Mouse (Mus musculus) neural tube, embryonic 15.5 days (tissue): ENCODE data around the gene Vasp. TPM values are rescaled to one million over a fixed set of nuclear protein-coding genes. Genes with fewer than 3 reads are reported as not detected.
"Not testable (repeated sequence)": the region's sequence is repeated elsewhere in the genome, so short reads cannot be mapped to it uniquely, and the experiment has no call there.

Experiments
- ATAC-seq: fragments of 200-750 bp; cut with Nextera tagmentation; 2 replicates; pipeline ENCODE4 v1.8.0; 2017; ENCODE audit warnings: mild to moderate bottlenecking, moderate TSS enrichment, moderate library complexity; ENCODE audit not compliant: low FRiP score
- H3K27ac ChIP-seq: fragments of 300-500 bp; sonication (generic); replicated peaks from 2 replicates; pipeline ENCODE4 v1.5.1; 2015; ENCODE audit warnings: mild to moderate bottlenecking, inconsistent platforms
- H3K27me3 ChIP-seq: fragments of 300-500 bp; sonication (generic); replicated peaks from 2 replicates; pipeline ENCODE4 v1.6.1; 2015; ENCODE audit warnings: inconsistent platforms
- H3K36me3 ChIP-seq: fragments of 300-500 bp; sonication (generic); 2 replicates; pipeline ENCODE4 v1.6.1; 2015; ENCODE audit warnings: inconsistent platforms
- H3K4me1 ChIP-seq: fragments of 300-500 bp; sonication (generic); 2 replicates; pipeline ENCODE4 v1.6.1; 2015; ENCODE audit warnings: inconsistent platforms
- H3K4me2 ChIP-seq: fragments of 300-500 bp; sonication (generic); 2 replicates; pipeline ENCODE4 v1.6.1; 2015; ENCODE audit warnings: inconsistent platforms, mild to moderate bottlenecking, moderate library complexity
- H3K4me3 ChIP-seq: fragments of 300-500 bp; sonication (generic); replicated peaks from 2 replicates; pipeline ENCODE4 v1.5.1; 2015; ENCODE audit warnings: mild to moderate bottlenecking, inconsistent platforms
- H3K9ac ChIP-seq: fragments of 300-500 bp; sonication (generic); replicated peaks from 2 replicates; pipeline ENCODE4 v1.6.1; 2015; ENCODE audit warnings: mild to moderate bottlenecking, inconsistent platforms
- H3K9me3 ChIP-seq: fragments of 300-500 bp; sonication (generic); replicated peaks from 2 replicates; pipeline ENCODE4 v1.6.1; 2016; ENCODE audit warnings: inconsistent platforms
- WGBS: fragments of 180-500 bp; shearing (Covaris S2); methylation state at CpG from one replicate; pipeline ENCODE4 v1.1.7; 2015; ENCODE audit warnings: mixed read lengths; 5-methylcytosine and 5-hydroxymethylcytosine counted together
- polyA plus RNA-seq: library from polyadenylated mRNA; unstranded; fragments of >200 nt; fragmentation: Nextera tagmentation; extraction: Ambion mirVana; gene quantifications from 2 replicates; pipeline ENCODE4 v1.2.1, GENCODE M21; 2015

The Vasp gene
- polyA plus RNA-seq, 1 experiment from 2014 or later: 40.9 TPM

- Histone ChIP-seq H3K4me2 (peak within 1 kb of the TSS; percentile 78), H3K4me1 (peaks cover 41% of the 10 kb centered on the region), H3K36me3 (peaks cover 10% of the 10 kb centered on the region), H3K9ac (peak within 1 kb of the TSS; percentile 99), H3K9me3 (no peaks in the 10 kb centered on the region), H3K4me3 (peak within 1 kb of the TSS; percentile 87), H3K27ac (peak within 1 kb of the TSS; percentile 91), H3K27me3 (peaks cover 40% of the 10 kb centered on the region)
- ATAC-seq: peak; percentile 88
- WGBS: 0% methylated on average over 37 of the region's 37 CpGs
Measured at GRCm38 (mm10) chr7:19282385-19282784, 10.8 kb upstream of the Vasp start, which contains the start of gene Rtn2. Gene Rtn2 (plus strand): TSS chr7:19282624.

GRCm38 (mm10) chr7:19281680-19282304 is 10.2 kb upstream of the Vasp start:
- Histone ChIP-seq H3K27me3 (peaks cover 41% of the 10 kb centered on the region), H3K4me1 (peaks cover 41% of the 10 kb centered on the region), H3K4me3 (peak overlapping the region; percentile 87), H3K4me2 (peak overlapping the region; percentile 78)
- not testable (repeated sequence) for H3K36me3 ChIP-seq, H3K27ac ChIP-seq, H3K9ac ChIP-seq, H3K9me3 ChIP-seq
- WGBS: 33% methylated on average over 6 of the region's 6 CpGs
- ATAC-seq: 0 out of 2 replicates have a peak, but pooled peaks have one; percentile 16

- no peak within 1 kb of the TSS for H3K27ac ChIP-seq
- ATAC-seq: no peak
- peak within 1 kb of the TSS; percentile 58 for H3K4me2 ChIP-seq
- H3K4me3 ChIP-seq: peak within 1 kb of the TSS; percentile 36
- H3K36me3 ChIP-seq: no peaks in the 10 kb centered on the region
- under 1% methylated on average over 46 of the region's 46 CpGs for WGBS
- peaks cover 35% of the 10 kb centered on the region for H3K4me1 ChIP-seq
- no peak within 1 kb of the TSS; the same call in 1 of the 2 replicates for H3K9ac ChIP-seq
- H3K27me3 ChIP-seq: peaks cover 41% of the 10 kb centered on the region
- no peaks in the 10 kb centered on the region for H3K9me3 ChIP-seq
Measured at GRCm38 (mm10) chr7:19279581-19280114, 8.0 kb upstream of the Vasp start, which contains the start of gene Ppm1n. Gene Ppm1n (minus strand): TSS chr7:19280064.

- 3% methylated on average over 34 of the region's 34 CpGs for WGBS
- Histone ChIP-seq H3K4me2 (peak overlapping the region; percentile 58), H3K4me1 (peaks cover 29% of the 10 kb centered on the region), H3K27me3 (peaks cover 41% of the 10 kb centered on the region), H3K36me3 (no peaks in the 10 kb centered on the region), H3K27ac (no peak overlapping the region), H3K4me3 (peak overlapping the region; percentile 36), H3K9ac (no peak overlapping the region), H3K9me3 (no peaks in the 10 kb centered on the region)
- no peak for ATAC-seq
Measured at GRCm38 (mm10) chr7:19279052-19279451, 7.4 kb upstream of the Vasp start.

GRCm38 (mm10) chr7:19276253-19276652 is 4.6 kb upstream of the Vasp start:
- H3K9me3 ChIP-seq: no peaks in the 10 kb centered on the region
- no peak overlapping the region for H3K4me2 ChIP-seq
- 59% methylated on average over 4 of the region's 4 CpGs for WGBS
- H3K4me1 ChIP-seq: peaks cover 14% of the 10 kb centered on the region
- no peak overlapping the region for H3K9ac ChIP-seq
- H3K36me3 ChIP-seq: no peaks in the 10 kb centered on the region
- no peak for ATAC-seq
- no peak overlapping the region for H3K27ac ChIP-seq
- peaks cover 38% of the 10 kb centered on the region for H3K27me3 ChIP-seq
- no peak overlapping the region for H3K4me3 ChIP-seq

GRCm38 (mm10) chr7:19272173-19272764 is 652 bp upstream of the Vasp start:
- H3K9me3 ChIP-seq: no peaks in the 10 kb centered on the region
- H3K4me3 ChIP-seq: peak overlapping the region; percentile 96
- H3K4me2 ChIP-seq: peak overlapping the region; percentile 96
- WGBS: 1% methylated on average over 36 of the region's 36 CpGs
- peaks cover 37% of the 10 kb centered on the region for H3K4me1 ChIP-seq
- peaks cover 7% of the 10 kb centered on the region; the same call in 1 of the 2 replicates for H3K36me3 ChIP-seq
- H3K27ac ChIP-seq: peak overlapping the region; percentile 89
- peak; percentile 83 for ATAC-seq
- peak overlapping the region; percentile 88 for H3K9ac ChIP-seq
- no peaks in the 10 kb centered on the region; the same call in 1 of the 2 replicates for H3K27me3 ChIP-seq

- 1% methylated on average over 20 of the region's 21 CpGs for WGBS
- Histone ChIP-seq H3K27ac (peak overlapping the region; percentile 89), H3K4me2 (peak overlapping the region; percentile 96), H3K4me3 (peak overlapping the region; percentile 96), H3K9me3 (no peaks in the 10 kb centered on the region), H3K27me3 (no peaks in the 10 kb centered on the region), H3K9ac (peak overlapping the region; percentile 88), H3K36me3 (peaks cover 7% of the 10 kb centered on the region; the same call in 1 of the 2 replicates), H3K4me1 (peaks cover 47% of the 10 kb centered on the region)
- no peak; the same call in 1 of the 2 replicates for ATAC-seq
Measured at GRCm38 (mm10) chr7:19270509-19271237, 944 bp downstream of the Vasp start.

- peak overlapping the region; percentile 88 for H3K9ac ChIP-seq
- peak overlapping the region; percentile 96 for H3K4me3 ChIP-seq
- WGBS: 2% methylated on average over 18 of the region's 19 CpGs
- peak overlapping the region; percentile 96 for H3K4me2 ChIP-seq
- no peaks in the 10 kb centered on the region for H3K9me3 ChIP-seq
- peak overlapping the region; percentile 77 for H3K27ac ChIP-seq
- peaks cover 7% of the 10 kb centered on the region; the same call in 1 of the 2 replicates for H3K36me3 ChIP-seq
- H3K4me1 ChIP-seq: peaks cover 51% of the 10 kb centered on the region
- no peak for ATAC-seq
- H3K27me3 ChIP-seq: no peaks in the 10 kb centered on the region
Measured at GRCm38 (mm10) chr7:19269721-19270441, 1.7 kb downstream of the Vasp start.

GRCm38 (mm10) chr7:19268993-19269681 is 2.5 kb downstream of the Vasp start:
- peak overlapping the region; percentile 88 for H3K9ac ChIP-seq
- H3K36me3 ChIP-seq: peaks cover 15% of the 10 kb centered on the region
- H3K4me3 ChIP-seq: peak overlapping the region; percentile 96
- peaks cover 51% of the 10 kb centered on the region for H3K4me1 ChIP-seq
- 50% methylated on average over 10 of the region's 10 CpGs for WGBS
- peak overlapping the region; percentile 77 for H3K27ac ChIP-seq
- ATAC-seq: no peak
- H3K9me3 ChIP-seq: no peaks in the 10 kb centered on the region
- H3K27me3 ChIP-seq: no peaks in the 10 kb centered on the region
- peak overlapping the region; percentile 96 for H3K4me2 ChIP-seq

GRCm38 (mm10) chr7:19267051-19267450 is 4.6 kb downstream of the Vasp start:
- H3K4me2 ChIP-seq: no peak overlapping the region
- 75% methylated on average over 10 of the region's 10 CpGs for WGBS
- H3K9me3 ChIP-seq: no peaks in the 10 kb centered on the region
- H3K4me1 ChIP-seq: peaks cover 46% of the 10 kb centered on the region
- no peak for ATAC-seq
- H3K9ac ChIP-seq: no peak overlapping the region
- H3K27ac ChIP-seq: no peak overlapping the region
- peaks cover 33% of the 10 kb centered on the region for H3K36me3 ChIP-seq
- H3K27me3 ChIP-seq: no peaks in the 10 kb centered on the region
- H3K4me3 ChIP-seq: no peak overlapping the region
